Mouse (Mus musculus): ENCODE measurements around the gene Acacb. TPM values are rescaled to one million over a fixed set of nuclear protein-coding genes. Genes with fewer than 3 reads are reported as not detected.

The Acacb gene
- 2.4 and 2.9 TPM in 2 replicates for polyA plus RNA-seq (2015; fragmentation: Nextera tagmentation; extraction: Ambion mirVana)

- Histone ChIP-seq H3K27ac (0 out of 2 replicates have a peak within 1 kb of the TSS, but pooled peaks have one; percentile 14), H3K4me1 (replicated peaks) (peaks cover 6% of the 10 kb centered on the region; the same call in 1 of the 2 replicates), H3K4me2 (replicated peaks) (no peak within 1 kb of the TSS), H3K4me3 (replicated peaks) (no peak within 1 kb of the TSS), H3K9me3 (no peaks in the 10 kb centered on the region), H3K27me3 (no peaks in the 10 kb centered on the region), H3K36me3 (no peaks in the 10 kb centered on the region), H3K9ac (replicated peaks) (no peak within 1 kb of the TSS; the same call in 1 of the 2 replicates)
- 54% methylated on average over 19 of the region's 19 CpGs for WGBS
- ATAC-seq, result no peak
These were observed at the start of gene Acacb for GRCm38 (mm10) chr5:114146028-114146888. Gene Acacb, plus strand, starts transcription at chr5:114146535.

DNA sequence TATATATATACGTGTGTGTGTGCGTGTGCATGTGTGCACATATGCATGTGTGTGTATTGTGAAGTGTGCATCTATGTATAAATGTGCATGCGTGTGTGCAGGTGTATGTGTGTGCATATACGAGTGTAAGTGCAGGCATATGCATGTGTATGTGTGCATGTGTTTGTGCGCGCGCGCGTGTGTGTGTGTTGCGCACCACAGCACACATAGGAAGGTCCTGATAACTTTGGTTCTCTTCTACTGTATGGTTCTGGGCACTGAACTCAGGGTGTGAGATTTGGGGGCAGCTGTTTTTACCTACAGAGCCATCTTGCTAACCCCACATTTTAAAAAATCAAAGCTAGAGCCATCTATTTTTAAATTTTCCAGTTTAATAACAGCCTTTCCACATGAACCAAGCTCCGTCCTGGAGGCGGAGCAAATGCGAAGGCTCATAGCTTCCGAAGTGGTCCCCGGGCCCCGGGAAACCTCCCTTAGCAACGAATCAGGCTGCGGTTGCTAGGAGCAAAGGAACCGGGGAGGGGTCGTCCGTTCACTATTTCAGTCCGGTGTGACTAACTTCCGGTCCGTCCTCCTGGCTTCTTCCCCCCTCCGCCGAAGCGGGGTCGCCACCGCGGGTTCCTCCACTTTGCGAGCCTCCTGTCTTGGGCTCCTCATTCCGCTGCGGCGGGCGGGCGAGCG lies 46.5 kb upstream of the Acacb start:
- Histone ChIP-seq H3K4me2 (replicated peaks) (peak overlapping the region; percentile 99), H3K36me3 (peaks cover 23% of the 10 kb centered on the region), H3K4me1 (replicated peaks) (peaks cover 20% of the 10 kb centered on the region), H3K27ac (peak overlapping the region; percentile 74), H3K27me3 (no peaks in the 10 kb centered on the region), H3K9ac (replicated peaks) (peak overlapping the region; percentile 95), H3K4me3 (replicated peaks) (peak overlapping the region; percentile 97), H3K9me3 (no peaks in the 10 kb centered on the region)
- WGBS, result 8% methylated on average over 37 of the region's 37 CpGs
- peak; percentile 92 for ATAC-seq

DNA sequence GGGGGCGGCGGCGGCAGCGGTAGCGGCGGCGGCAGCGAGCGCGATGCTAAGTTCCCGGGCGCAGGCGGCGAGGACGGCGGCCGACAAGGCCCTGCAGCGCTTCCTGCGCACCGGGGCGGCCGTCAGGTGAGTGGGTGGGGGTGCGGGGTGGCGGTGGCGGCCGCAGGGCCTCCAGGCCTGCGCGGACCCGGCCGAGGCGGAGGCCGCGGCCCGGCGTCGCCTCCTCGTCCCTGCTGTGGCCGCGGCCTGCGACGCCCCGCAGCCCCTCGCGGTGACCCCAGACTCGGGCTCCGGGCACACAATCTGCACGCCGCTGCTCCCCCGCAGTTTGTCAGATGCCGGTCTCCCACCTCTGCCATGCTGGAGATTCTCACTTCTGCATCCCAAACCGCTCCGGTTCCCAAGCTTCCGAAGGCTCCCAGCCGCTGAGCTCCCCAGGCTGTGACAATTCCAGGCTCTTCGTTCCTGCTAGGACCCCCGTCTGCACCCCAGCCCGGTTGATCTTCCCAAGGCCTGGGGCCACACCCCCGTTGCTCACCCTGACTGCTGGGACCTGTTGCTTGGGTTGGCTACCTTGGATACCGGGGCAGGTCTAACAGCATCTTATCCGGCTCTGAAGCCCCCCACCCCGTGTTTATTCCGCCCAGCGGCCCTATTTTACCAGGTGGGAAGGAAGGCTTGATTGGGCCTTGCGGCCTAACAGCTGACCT lies 45.8 kb upstream of the Acacb start:
- 3% methylated on average over 57 of the region's 64 CpGs for WGBS
- Histone ChIP-seq H3K9me3 (no peaks in the 10 kb centered on the region), H3K27ac (peak overlapping the region; percentile 74), H3K4me1 (replicated peaks) (peaks cover 20% of the 10 kb centered on the region), H3K27me3 (no peaks in the 10 kb centered on the region), H3K4me2 (replicated peaks) (peak overlapping the region; percentile 99), H3K9ac (replicated peaks) (peak overlapping the region; percentile 95), H3K36me3 (peaks cover 30% of the 10 kb centered on the region), H3K4me3 (replicated peaks) (peak overlapping the region; percentile 97)
- peak; percentile 75 for ATAC-seq

DNA sequence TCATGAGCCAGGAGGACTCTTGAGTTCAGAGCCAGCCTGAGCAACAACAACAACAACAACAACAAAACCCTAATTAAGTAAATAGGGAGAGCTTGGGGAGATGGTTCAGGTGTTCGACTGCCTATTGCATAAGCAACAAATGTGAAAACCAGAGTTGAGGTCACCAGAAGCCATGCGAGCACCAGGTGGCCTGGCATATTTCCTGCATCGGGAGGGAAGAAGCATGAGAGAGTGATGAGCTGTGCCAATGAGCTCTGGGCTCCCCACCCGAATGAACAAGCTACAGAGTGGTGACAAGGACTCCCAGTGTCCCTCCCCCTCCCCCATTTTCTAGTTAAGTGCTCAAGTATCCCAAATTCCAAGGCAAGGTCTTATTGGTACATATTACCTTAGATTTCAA lies 44.5 kb upstream of the Acacb start:
- H3K4me2 ChIP-seq (replicated peaks), result no peak overlapping the region
- no peaks in the 10 kb centered on the region for H3K27me3 ChIP-seq
- no peak overlapping the region for H3K27ac ChIP-seq
- H3K9ac ChIP-seq (replicated peaks), result no peak overlapping the region
- H3K4me3 ChIP-seq (replicated peaks), result no peak overlapping the region
- ATAC-seq, result no peak
- H3K36me3 ChIP-seq, result peaks cover 43% of the 10 kb centered on the region
- WGBS, result 84% methylated on average over 4 of the region's 4 CpGs
- H3K9me3 ChIP-seq, result no peaks in the 10 kb centered on the region
- H3K4me1 ChIP-seq (replicated peaks), result peaks cover 20% of the 10 kb centered on the region

DNA sequence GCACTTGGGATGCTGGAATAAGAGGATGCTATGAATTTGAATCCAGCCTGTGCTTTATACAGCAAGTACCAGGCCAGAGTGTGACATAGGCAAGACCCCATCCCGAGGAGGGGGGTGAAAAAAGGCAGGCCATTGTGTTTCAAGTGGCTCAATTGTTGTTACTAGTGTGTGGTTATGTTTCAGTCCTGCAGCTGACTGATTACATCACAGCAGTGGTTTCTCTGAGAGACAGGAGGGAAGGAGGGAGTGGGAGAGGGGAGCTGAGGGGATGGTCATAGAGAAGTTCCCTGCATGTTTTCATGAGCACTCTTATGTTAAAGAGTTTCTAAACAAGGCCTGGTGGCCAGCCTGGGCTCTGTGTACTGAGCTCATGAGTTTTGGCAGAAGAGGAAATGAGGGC lies 43.5 kb upstream of the Acacb start:
- WGBS, result 96% methylated on average over 1 of the region's 1 CpGs
- Histone ChIP-seq H3K9me3 (no peaks in the 10 kb centered on the region), H3K4me1 (replicated peaks) (peaks cover 20% of the 10 kb centered on the region), H3K27ac (no peak overlapping the region), H3K4me3 (replicated peaks) (no peak overlapping the region), H3K9ac (replicated peaks) (no peak overlapping the region), H3K27me3 (no peaks in the 10 kb centered on the region), H3K4me2 (replicated peaks) (no peak overlapping the region), H3K36me3 (peaks cover 52% of the 10 kb centered on the region)
- no peak for ATAC-seq

GRCm38 (mm10) chr5:114106391-114106935 lies 39.9 kb upstream of the Acacb start:
- Histone ChIP-seq H3K27ac (no peak overlapping the region), H3K4me3 (replicated peaks) (no peak overlapping the region), H3K4me1 (replicated peaks) (peaks cover 6% of the 10 kb centered on the region), H3K4me2 (replicated peaks) (no peak overlapping the region), H3K9me3 (no peaks in the 10 kb centered on the region), H3K27me3 (no peaks in the 10 kb centered on the region), H3K9ac (replicated peaks) (no peak overlapping the region), H3K36me3 (peaks cover 89% of the 10 kb centered on the region)
- ATAC-seq, result no peak
- WGBS, result 88% methylated on average over 16 of the region's 16 CpGs

DNA sequence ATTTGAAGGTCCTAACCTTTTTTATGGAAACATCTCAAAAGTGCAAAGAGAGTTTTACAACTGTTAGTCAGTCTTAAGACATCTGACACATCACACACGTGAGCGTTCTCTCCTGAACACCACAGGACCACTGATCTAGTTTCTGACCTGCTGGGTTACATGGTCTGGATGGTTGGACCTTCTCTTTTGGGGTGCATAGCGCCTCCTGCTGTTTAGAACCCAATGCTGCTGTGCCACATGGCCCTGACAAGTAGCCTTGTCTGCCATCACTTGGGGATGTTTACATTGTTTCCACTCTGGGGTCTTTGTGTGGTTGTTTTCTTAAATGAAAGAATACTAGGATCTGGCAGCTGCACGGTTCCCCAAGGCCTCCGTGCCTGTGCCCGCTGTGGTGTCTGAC lies 33.0 kb upstream of the Acacb start:
- Histone ChIP-seq H3K27ac (no peak overlapping the region), H3K4me2 (replicated peaks) (no peak overlapping the region), H3K9ac (replicated peaks) (no peak overlapping the region), H3K27me3 (no peaks in the 10 kb centered on the region), H3K36me3 (peaks cover 95% of the 10 kb centered on the region), H3K4me3 (replicated peaks) (no peak overlapping the region), H3K9me3 (no peaks in the 10 kb centered on the region), H3K4me1 (replicated peaks) (no peaks in the 10 kb centered on the region)
- no peak for ATAC-seq
- 89% methylated on average over 6 of the region's 6 CpGs for WGBS

DNA sequence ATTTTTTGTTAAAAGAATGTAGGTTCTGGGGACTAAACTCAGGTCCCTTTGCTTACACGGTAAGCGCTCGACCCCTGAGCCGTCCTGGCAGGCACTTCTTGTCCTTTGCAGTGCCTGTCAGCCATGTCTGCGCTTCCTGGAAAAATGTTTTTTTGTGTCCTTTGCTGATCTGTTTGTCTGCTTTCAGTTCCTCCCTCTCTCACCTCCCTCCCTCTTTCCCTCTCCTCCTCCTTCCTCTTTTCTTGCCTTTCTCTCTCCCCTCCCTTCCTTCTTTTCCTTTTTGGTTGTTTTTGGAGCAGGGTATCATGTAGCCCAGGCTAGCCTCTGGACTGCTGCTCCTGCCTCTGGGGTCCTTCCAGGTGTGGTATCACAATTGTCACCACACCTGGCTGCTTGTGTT lies 31.3 kb upstream of the Acacb start:
- Histone ChIP-seq H3K4me1 (replicated peaks) (no peaks in the 10 kb centered on the region), H3K4me2 (replicated peaks) (no peak overlapping the region), H3K27me3 (no peaks in the 10 kb centered on the region), H3K36me3 (peaks cover 93% of the 10 kb centered on the region), H3K27ac (no peak overlapping the region), H3K9me3 (no peaks in the 10 kb centered on the region), H3K9ac (replicated peaks) (no peak overlapping the region), H3K4me3 (replicated peaks) (no peak overlapping the region)
- no peak for ATAC-seq
- 86% methylated on average over 5 of the region's 5 CpGs for WGBS

DNA sequence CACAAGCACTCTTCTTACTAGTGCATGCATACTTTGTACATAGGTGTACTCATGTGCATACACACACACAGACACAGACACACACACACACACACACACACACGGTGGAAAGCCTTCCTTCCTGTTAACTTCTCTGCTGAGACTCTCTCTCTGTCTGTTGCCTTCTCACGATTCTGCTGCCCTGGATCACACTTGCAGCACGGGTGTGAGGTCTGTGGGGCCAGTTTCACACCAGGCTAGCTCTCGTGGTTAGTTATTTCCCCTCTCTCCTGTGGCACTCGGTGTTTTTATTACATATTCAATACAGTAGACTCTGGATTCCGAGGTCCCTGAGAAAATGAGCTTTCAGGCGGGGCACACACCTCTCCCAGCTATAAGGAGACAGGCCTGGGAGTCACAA lies 29.7 kb upstream of the Acacb start:
- no peak overlapping the region for H3K4me3 ChIP-seq (replicated peaks)
- no peak overlapping the region for H3K9ac ChIP-seq (replicated peaks)
- no peak for ATAC-seq
- no peak overlapping the region for H3K4me2 ChIP-seq (replicated peaks)
- no peaks in the 10 kb centered on the region for H3K27me3 ChIP-seq
- WGBS, result 94% methylated on average over 7 of the region's 7 CpGs
- H3K4me1 ChIP-seq (replicated peaks), result no peaks in the 10 kb centered on the region
- H3K36me3 ChIP-seq, result peaks cover 93% of the 10 kb centered on the region
- no peaks in the 10 kb centered on the region for H3K9me3 ChIP-seq
- H3K27ac ChIP-seq, result no peak overlapping the region

- Histone ChIP-seq H3K27ac (no peak overlapping the region), H3K27me3 (no peaks in the 10 kb centered on the region), H3K4me1 (replicated peaks) (no peaks in the 10 kb centered on the region), H3K4me2 (replicated peaks) (no peak overlapping the region), H3K4me3 (replicated peaks) (no peak overlapping the region), H3K9me3 (no peaks in the 10 kb centered on the region), H3K36me3 (peaks cover 94% of the 10 kb centered on the region), H3K9ac (replicated peaks) (no peak overlapping the region)
- 85% methylated on average over 4 of the region's 4 CpGs for WGBS
- ATAC-seq, result no peak
These were observed 26.5 kb upstream of the Acacb start for GRCm38 (mm10) chr5:114119806-114120205.

- no peak overlapping the region for H3K4me3 ChIP-seq (replicated peaks)
- no peaks in the 10 kb centered on the region for H3K27me3 ChIP-seq
- no peak overlapping the region for H3K4me2 ChIP-seq (replicated peaks)
- no peak overlapping the region for H3K27ac ChIP-seq
- H3K9ac ChIP-seq (replicated peaks), result no peak overlapping the region
- WGBS, result 89% methylated on average over 3 of the region's 3 CpGs
- H3K4me1 ChIP-seq (replicated peaks), result peaks cover 10% of the 10 kb centered on the region; the same call in 1 of the 2 replicates
- H3K36me3 ChIP-seq, result peaks cover 48% of the 10 kb centered on the region
- ATAC-seq, result no peak
- no peaks in the 10 kb centered on the region for H3K9me3 ChIP-seq
These were observed 20.3 kb upstream of the Acacb start for GRCm38 (mm10) chr5:114126008-114126407.

All from midbrain, embryonic 13.5 days (tissue).